Mouse (Mus musculus): ENCODE results near the gene Ppie.
"Not testable (repeated sequence)": the region's sequence is repeated elsewhere in the genome, so short reads cannot be mapped to it uniquely, and the experiment has no call there.

Ppie gene

GRCm38 (mm10) chr4:123139513-123140154 is at the start of gene Ppie:
Gene Ppie, minus strand, starts transcription at chr4:123139951.
- ATAC-seq (ENCODE audit: low TSS enrichment) = peak; percentile 99

- peak; percentile 42; the same call in 1 of the 2 replicates for ATAC-seq (ENCODE audit: low TSS enrichment)
These were observed 45.1 kb upstream of the Ppie start for GRCm38 (mm10) chr4:123184816-123185215.

- ATAC-seq (ENCODE audit: low TSS enrichment) = peak; percentile 75
These were observed 43.7 kb upstream of the Ppie start for GRCm38 (mm10) chr4:123183239-123184056.

GRCm38 (mm10) chr4:123182328-123183238 is 42.8 kb upstream of the Ppie start, which contains the start of gene Hpcal4:
Gene Hpcal4, plus strand, starts transcription at chr4:123183227.
- ATAC-seq (ENCODE audit: low TSS enrichment) = peak; percentile 56

- no peak for ATAC-seq (ENCODE audit: low TSS enrichment)
These were observed 32.1 kb upstream of the Ppie start for GRCm38 (mm10) chr4:123171811-123172210.

- peak; percentile 76; the same call in 1 of the 2 replicates for ATAC-seq (ENCODE audit: low TSS enrichment)
These were observed 24.4 kb upstream of the Ppie start for GRCm38 (mm10) chr4:123164157-123164556.

- ATAC-seq (ENCODE audit: low TSS enrichment) = peak; percentile 34; the same call in 1 of the 2 replicates
These were observed 22.7 kb upstream of the Ppie start for GRCm38 (mm10) chr4:123162305-123162917.

- ATAC-seq (ENCODE audit: low TSS enrichment) = not testable (repeated sequence)
These were observed 21.5 kb upstream of the Ppie start for GRCm38 (mm10) chr4:123161251-123161650.

- ATAC-seq (ENCODE audit: low TSS enrichment) = no peak
These were observed 20.8 kb upstream of the Ppie start for GRCm38 (mm10) chr4:123160571-123160970.

GRCm38 (mm10) chr4:123155840-123156239 is 16.1 kb upstream of the Ppie start:
- ATAC-seq (ENCODE audit: low TSS enrichment) = no peak

- no peak for ATAC-seq (ENCODE audit: low TSS enrichment)
These were observed 15.7 kb upstream of the Ppie start for GRCm38 (mm10) chr4:123155427-123155826.

GRCm38 (mm10) chr4:123155004-123155403 is 15.3 kb upstream of the Ppie start:
- peak; percentile 76; the same call in 1 of the 2 replicates for ATAC-seq (ENCODE audit: low TSS enrichment)

- ATAC-seq (ENCODE audit: low TSS enrichment) = peak; percentile 95
These were observed 13.2 kb upstream of the Ppie start for GRCm38 (mm10) chr4:123152976-123153375.

- no peak for ATAC-seq (ENCODE audit: low TSS enrichment)
These were observed 12.3 kb upstream of the Ppie start for GRCm38 (mm10) chr4:123152003-123152402.

- ATAC-seq (ENCODE audit: low TSS enrichment) = peak; percentile 97
These were observed 7.8 kb upstream of the Ppie start for GRCm38 (mm10) chr4:123147446-123148150.

- ATAC-seq (ENCODE audit: low TSS enrichment) = no peak
These were observed 2.2 kb downstream of the Ppie start for GRCm38 (mm10) chr4:123137551-123137950.

GRCm38 (mm10) chr4:123127051-123127450 is 12.7 kb downstream of the Ppie start:
- no peak for ATAC-seq (ENCODE audit: low TSS enrichment)

GRCm38 (mm10) chr4:123126626-123127025 is 13.1 kb downstream of the Ppie start:
- ATAC-seq (ENCODE audit: low TSS enrichment) = no peak

- ATAC-seq (ENCODE audit: low TSS enrichment) = no peak
These were observed 18.5 kb downstream of the Ppie start for GRCm38 (mm10) chr4:123121286-123121685.

GRCm38 (mm10) chr4:123116640-123117039 is 23.1 kb downstream of the Ppie start:
- ATAC-seq (ENCODE audit: low TSS enrichment) = peak; percentile 73

GRCm38 (mm10) chr4:123116011-123116410 is 23.7 kb downstream of the Ppie start, which contains the start of gene Oxct2b:
Gene Oxct2b, plus strand, starts transcription at chr4:123116266.
- 0 out of 2 replicates have a peak, but pooled peaks have one; percentile 15 for ATAC-seq (ENCODE audit: low TSS enrichment)
